Mouse (Mus musculus) forebrain, postnatal 0 days (tissue): ENCODE data around the gene Cd83. TPM values are rescaled to one million over a fixed set of nuclear protein-coding genes. Genes with fewer than 3 reads are reported as not detected.
A peak's percentile ranks its signal among the peaks of the same experiment; 100 is the strongest.

Source experiments
- ATAC-seq: fragments of 200-750 bp; cut with Nextera tagmentation; 2 replicates; pipeline ENCODE4 v1.8.0; 2017; ENCODE audit warnings: mild to moderate bottlenecking, moderate library complexity
- DNase-seq: peaks from one replicate; pipeline ENCODE4 v3.0.0-alpha.2; 2015
- H3K27ac ChIP-seq: fragments of 300-500 bp; sonication (generic); 2 replicates; pipeline ENCODE4 v1.5.1; 2014; ENCODE audit warnings: low read depth, mild to moderate bottlenecking, antibody characterized with exemption, low read length, moderate library complexity, mixed read lengths
- H3K27me3 ChIP-seq: fragments of 300-500 bp; sonication (generic); 2 replicates; pipeline ENCODE4 v1.6.1; 2014; ENCODE audit warnings: mild to moderate bottlenecking, low read length, mixed read lengths; ENCODE audit not compliant: insufficient read depth
- H3K36me3 ChIP-seq: fragments of 300-500 bp; sonication (generic); 2 replicates; pipeline ENCODE4 v1.6.1; 2014; ENCODE audit warnings: mild to moderate bottlenecking, moderate library complexity; ENCODE audit not compliant: insufficient read depth
- H3K4me1 ChIP-seq: fragments of 300-500 bp; sonication (generic); 2 replicates; pipeline ENCODE4 v1.6.1; 2014; ENCODE audit warnings: antibody characterized with exemption; ENCODE audit not compliant: insufficient read depth
- H3K4me2 ChIP-seq: fragments of 300-500 bp; sonication (generic); 2 replicates; pipeline ENCODE4 v1.6.1; 2014; ENCODE audit warnings: low read depth, mild to moderate bottlenecking, moderate library complexity
- H3K4me3 ChIP-seq: fragments of 300-500 bp; sonication (generic); 2 replicates; pipeline ENCODE4 v1.5.1; 2014; ENCODE audit warnings: low read depth, low read length, mixed read lengths
- H3K9ac ChIP-seq: fragments of 300-500 bp; sonication (generic); 2 replicates; pipeline ENCODE4 v1.6.1; 2014; ENCODE audit warnings: mild to moderate bottlenecking
- H3K9me3 ChIP-seq: fragments of 300-500 bp; sonication (generic); 2 replicates; pipeline ENCODE4 v1.6.1; 2016; ENCODE audit warnings: low read length
- CTCF ChIP-seq: sonication (generic); IDR thresholded peaks from 2 replicates; pipeline ENCODE4 v1.5.1; 2016; ENCODE audit warnings: antibody characterized with exemption, control low read depth, low read depth
- WGBS: fragments of 180-500 bp; shearing (Covaris S2); extraction: QIAGEN DNeasy Blood & Tissue Kit; methylation state at CpG from one replicate; pipeline ENCODE4 v1.1.7; 2014; 5-methylcytosine and 5-hydroxymethylcytosine counted together
- polyA plus RNA-seq: library from polyadenylated mRNA; unstranded; fragments of >200 nt; fragmentation: Nextera tagmentation; extraction: Ambion mirVana; gene quantifications from 2 replicates; pipeline ENCODE4 v1.2.1, GENCODE M21; 2015
- total RNA-seq: library from RNA; depleted of rRNA; stranded (reverse); fragments of >200 nt; gene quantifications from 2 replicates; pipeline ENCODE4 v1.2.3, GENCODE M21; 2014; rRNA removed

Gene Cd83
- total and polyA plus RNA-seq, 2 experiments from 2014 or later: 21.0 to 22.7 TPM

GRCm38 (mm10) chr13:43837812-43838211 is 53.2 kb downstream of the Cd83 start:
- Histone ChIP-seq H3K4me2 (no peak overlapping the region), H3K9me3 (no peaks in the 10 kb centered on the region), H3K9ac (no peak overlapping the region), H3K27me3 (no peaks in the 10 kb centered on the region; the same call in 1 of the 2 replicates), H3K4me3 (no peak overlapping the region), H3K27ac (no peak overlapping the region), H3K4me1 (no peaks in the 10 kb centered on the region), H3K36me3 (no peaks in the 10 kb centered on the region)
- WGBS: 36% methylated on average over 4 of the region's 4 CpGs
- DNase-seq (no peak), ATAC-seq (no peak)
- no peak for TF ChIP-seq CTCF

DNA sequence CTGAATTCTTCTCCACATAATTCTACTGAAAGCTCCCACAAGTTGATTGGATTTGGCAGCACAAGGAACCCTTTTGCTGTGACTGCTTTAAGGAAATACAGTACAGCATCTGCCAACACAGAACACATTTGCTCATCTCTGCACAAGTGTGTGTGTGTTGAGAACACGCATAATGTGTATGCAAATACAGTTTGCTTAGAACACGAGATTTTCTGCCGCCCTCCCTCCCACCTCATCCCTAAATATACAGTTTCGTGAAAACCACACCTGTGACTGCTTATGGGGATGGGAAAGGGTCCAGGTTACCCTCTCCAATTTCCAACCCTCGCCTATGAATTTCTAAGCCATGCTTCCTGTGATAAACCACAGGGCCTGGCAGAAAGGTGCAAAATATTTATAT is 60.6 kb downstream of the Cd83 start:
- Histone ChIP-seq H3K9ac (no peak overlapping the region), H3K36me3 (no peaks in the 10 kb centered on the region), H3K4me3 (no peak overlapping the region), H3K27ac (no peak overlapping the region), H3K4me1 (no peaks in the 10 kb centered on the region), H3K4me2 (no peak overlapping the region), H3K27me3 (no peaks in the 10 kb centered on the region), H3K9me3 (no peaks in the 10 kb centered on the region)
- WGBS: 58% methylated on average over 5 of the region's 5 CpGs
- DNase-seq (peak; percentile 60), ATAC-seq (peak; percentile 85)
- TF ChIP-seq CTCF: no peak

GRCm38 (mm10) chr13:43847186-43847585 is 62.6 kb downstream of the Cd83 start:
- Histone ChIP-seq H3K27me3 (no peaks in the 10 kb centered on the region), H3K9ac (no peak overlapping the region), H3K4me1 (no peaks in the 10 kb centered on the region), H3K27ac (no peak overlapping the region), H3K9me3 (no peaks in the 10 kb centered on the region), H3K4me2 (no peak overlapping the region), H3K4me3 (no peak overlapping the region), H3K36me3 (no peaks in the 10 kb centered on the region)
- TF ChIP-seq CTCF: no peak
- 69% methylated on average over 7 of the region's 7 CpGs for WGBS
- ATAC-seq (no peak), DNase-seq (no peak)

GRCm38 (mm10) chr13:43849816-43850215 is 65.2 kb downstream of the Cd83 start:
- 68% methylated on average over 4 of the region's 4 CpGs for WGBS
- H3K27me3 ChIP-seq: no peaks in the 10 kb centered on the region

DNA sequence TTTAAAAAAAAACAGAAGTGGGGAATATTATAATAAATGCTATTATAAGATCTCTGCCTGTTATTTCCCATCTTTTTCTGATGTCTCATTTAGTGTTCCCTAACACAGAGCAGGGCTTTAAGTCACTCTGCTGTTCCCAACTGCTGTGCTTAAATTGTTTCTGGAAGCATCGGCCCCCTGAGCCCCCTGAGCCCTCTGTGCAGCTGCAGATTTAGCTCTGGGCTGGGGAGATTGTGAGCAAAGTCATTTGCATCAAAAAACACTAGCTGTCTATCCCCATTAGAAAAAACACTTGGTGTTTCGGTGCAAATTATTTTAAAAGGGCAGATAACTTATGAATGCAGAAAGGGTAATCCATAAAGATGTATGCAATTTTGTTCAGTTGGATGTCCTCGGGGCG is 66.5 kb downstream of the Cd83 start:
- WGBS: 33% methylated on average over 4 of the region's 4 CpGs
- TF ChIP-seq CTCF: no peak
- Histone ChIP-seq H3K9me3 (no peaks in the 10 kb centered on the region), H3K27ac (no peak overlapping the region), H3K4me3 (no peak overlapping the region), H3K4me1 (no peaks in the 10 kb centered on the region), H3K36me3 (no peaks in the 10 kb centered on the region), H3K9ac (no peak overlapping the region), H3K27me3 (no peaks in the 10 kb centered on the region), H3K4me2 (no peak overlapping the region)
- DNase-seq (no peak), ATAC-seq (no peak)

More at GRCm38 (mm10) chr13:43849816-43850215, 65.2 kb downstream of the Cd83 start:
- Histone ChIP-seq H3K27ac (no peak overlapping the region), H3K4me2 (no peak overlapping the region), H3K9ac (no peak overlapping the region), H3K4me3 (no peak overlapping the region), H3K36me3 (no peaks in the 10 kb centered on the region), H3K9me3 (no peaks in the 10 kb centered on the region), H3K4me1 (no peaks in the 10 kb centered on the region)
- TF ChIP-seq CTCF: no peak
- no peak for DNase-seq
- ATAC-seq: no peak

Other genes starting within 250 kb of the Cd83 start
- 7.2 and 9.8 TPM in 2 replicates for gene Mcur1, start 224.6 kb upstream of the Cd83 start, total RNA-seq
- 6.5 and 8.6 TPM in 2 replicates for gene Mcur1, start 224.6 kb upstream of the Cd83 start, polyA plus RNA-seq
- gene Rnf182, start 169.1 kb upstream of the Cd83 start, total RNA-seq: 9.1 and 9.3 TPM in 2 replicates
- 32.5 and 42.0 TPM in 2 replicates for gene Rnf182, start 169.1 kb upstream of the Cd83 start, polyA plus RNA-seq